Mouse (Mus musculus) cerebellum, adult 2 months (tissue): ENCODE measurements at regions not wholly inside any gene's neighbourhood (a gene's known extent, or its start where the extent isn't known, plus 50 kb on each side); places are given as distances from the start of the nearest gene placed in this dataset.

ENCODE experiments used
- CTCF ChIP-seq: fragments of 200-500 bp; IDR thresholded peaks from 2 replicates; pipeline ENCODE4 v1.5.1; 2011; ENCODE audit warnings: low read depth, mild to moderate bottlenecking, control low read depth, low read length, moderate library complexity, borderline replicate concordance; ENCODE audit not compliant: insufficient read depth
- POLR2A ChIP-seq: fragments of 200-500 bp; IDR thresholded peaks from 2 replicates; pipeline ENCODE4 v1.6.1; 2011; ENCODE audit warnings: low read length, control low read depth, borderline replicate concordance; ENCODE audit not compliant: insufficient read depth

GRCm38 (mm10) chr4:9011952-9012351, 773.1 kb upstream of the Car8 start:
- TF ChIP-seq CTCF (no peak), POLR2A (no peak)
